Mouse (Mus musculus): ENCODE data around the gene Pigq. TPM values are rescaled to one million over a fixed set of nuclear protein-coding genes. Genes with fewer than 3 reads are reported as not detected.

Gene Pigq
- total RNA-seq, 2 experiments from 2014 or later: 24.1 to 27.4 TPM

- intact Hi-C loops (cut with DNase I): no loop called here
- no peak for DNase-seq
Observed at GRCm38 (mm10) chr17:25888837-25889236, 55.9 kb downstream of the Pigq start.

GRCm38 (mm10) chr17:25887467-25887866 is 57.3 kb downstream of the Pigq start:
- intact Hi-C loops (cut with DNase I): no loop called here

GRCm38 (mm10) chr17:25886806-25887205 is 57.9 kb downstream of the Pigq start:
- intact Hi-C loops (cut with DNase I): no loop called here
- no peak for DNase-seq

More at GRCm38 (mm10) chr17:25887467-25887866, 57.3 kb downstream of the Pigq start:
- DNase-seq: no peak

- no peak for DNase-seq
- intact Hi-C loops (cut with DNase I): no loop called here
Observed at GRCm38 (mm10) chr17:25885636-25886035, 59.1 kb downstream of the Pigq start.

- intact Hi-C loops (cut with DNase I): no loop called here
- DNase-seq: no peak
Observed at GRCm38 (mm10) chr17:25883824-25884223, 60.9 kb downstream of the Pigq start.

- no peak for DNase-seq
- intact Hi-C loops (cut with DNase I): no loop called here
Observed at GRCm38 (mm10) chr17:25883268-25883667, 61.5 kb downstream of the Pigq start.

GRCm38 (mm10) chr17:25882306-25882705 is 62.4 kb downstream of the Pigq start:
- no peak for DNase-seq
- intact Hi-C loops (cut with DNase I): no loop called here

GRCm38 (mm10) chr17:25881691-25882090 is 63.0 kb downstream of the Pigq start:
- no peak for DNase-seq
- intact Hi-C loops (cut with DNase I): no loop called here

- DNase-seq: no peak
- intact Hi-C loops (cut with DNase I): no loop called here
Observed at GRCm38 (mm10) chr17:25880913-25881641, 63.7 kb downstream of the Pigq start.

GRCm38 (mm10) chr17:25880196-25880910 is 64.4 kb downstream of the Pigq start, which contains the start of gene Wfikkn1:
Wfikkn1 (minus strand) TSS chr17:25880858.
- DNase-seq: no peak
- intact Hi-C loops (cut with DNase I): no loop called here

GRCm38 (mm10) chr17:25879750-25880149 is 65.0 kb downstream of the Pigq start:
- intact Hi-C loops (cut with DNase I): no loop called here
- DNase-seq: no peak

- DNase-seq: no peak
- intact Hi-C loops (cut with DNase I): no loop called here
Observed at GRCm38 (mm10) chr17:25879261-25879660, 65.5 kb downstream of the Pigq start.

GRCm38 (mm10) chr17:25878611-25879180 is 66.0 kb downstream of the Pigq start:
- DNase-seq: no peak
- intact Hi-C loops (cut with DNase I): no loop called here

GRCm38 (mm10) chr17:25877741-25878610 is 66.8 kb downstream of the Pigq start:
- intact Hi-C loops (cut with DNase I): no loop called here
- no peak for DNase-seq

- no peak for DNase-seq
- intact Hi-C loops (cut with DNase I): no loop called here
Observed at GRCm38 (mm10) chr17:25877025-25877424, 67.7 kb downstream of the Pigq start.

Other genes with a start within 250 kb of the Pigq start
- not detected for gene Gng13, start 227.8 kb downstream of the Pigq start, total RNA-seq (2021)
- gene Chtf18, start 217.5 kb downstream of the Pigq start, total RNA-seq (2021): under 1 TPM; 0.41 to 0.49 TPM
- 1 to 10 TPM; 2.5 to 3.1 TPM for gene Rpusd1, start 217.3 kb downstream of the Pigq start, total RNA-seq (2021)
- not detected for gene Mslnl, start 208.9 kb downstream of the Pigq start, total RNA-seq (2021)
- under 1 TPM in 1 of 2 experiments, not detected in 1; 0.44 TPM for gene Msln, start 190.6 kb downstream of the Pigq start, total RNA-seq (2021)
- gene Narfl, start 171.2 kb downstream of the Pigq start, total RNA-seq (2021): 10 to 100 TPM; 26.0 to 30.5 TPM
- gene Haghl, start 159.3 kb downstream of the Pigq start, total RNA-seq (2021): 10 to 100 TPM in 1 of 2 experiments, 1 to 10 TPM in 1; 8.7 to 10.1 TPM
- gene Ccdc78, start 158.4 kb downstream of the Pigq start, total RNA-seq (2021): not detected
- 10 to 100 TPM; 34.8 to 38.9 TPM for gene Fam173a, start 152.0 kb downstream of the Pigq start, total RNA-seq (2021)
- not detected for gene AC134908.4, start 149.3 kb downstream of the Pigq start, total RNA-seq (2021)
- gene Metrn, start 147.8 kb downstream of the Pigq start, total RNA-seq (2021): 10 to 100 TPM; 48.4 to 50.8 TPM
- gene Fbxl16, start 135.9 kb downstream of the Pigq start, total RNA-seq (2021): 1 to 10 TPM; 1.2 to 1.5 TPM
- 1 to 10 TPM; 8.9 to 9.3 TPM for gene Wdr24, start 121.3 kb downstream of the Pigq start, total RNA-seq (2021)
- gene Jmjd8, start 116.1 kb downstream of the Pigq start, total RNA-seq (2021): 10 to 100 TPM; 13.4 to 13.6 TPM
- 10 to 100 TPM; 85.4 to 86.0 TPM for gene Stub1, start 111.5 kb downstream of the Pigq start, total RNA-seq (2021)
- 10 to 100 TPM; 23.2 to 27.7 TPM for gene Rhbdl1, start 107.6 kb downstream of the Pigq start, total RNA-seq (2021)
- gene Gm20683, start 103.2 kb downstream of the Pigq start, total RNA-seq (2021): 10 to 100 TPM; 18.6 to 19.2 TPM
- 10 to 100 TPM; 63.4 to 68.4 TPM for gene Rhot2, start 100.1 kb downstream of the Pigq start, total RNA-seq (2021)
- 1 to 10 TPM in 1 of 2 experiments, under 1 TPM in 1; 0.39 to 1.6 TPM for gene Wdr90, start 83.4 kb downstream of the Pigq start, total RNA-seq (2021)
- 100 to 1,000 TPM in 1 of 2 experiments, 10 to 100 TPM in 1; 87.2 to 102 TPM for gene Mcrip2, start 76.2 kb downstream of the Pigq start, total RNA-seq (2021)
- gene Mettl26, start 69.9 kb downstream of the Pigq start, total RNA-seq (2021): 10 to 100 TPM; 28.9 to 32.2 TPM
- under 1 TPM; 0.59 to 0.69 TPM for gene Wfikkn1, start 64.1 kb downstream of the Pigq start, total RNA-seq (2021)
- gene Rab40c, start 25.2 kb downstream of the Pigq start, total RNA-seq (2021): 10 to 100 TPM in 1 of 2 experiments, 1 to 10 TPM in 1; 8.5 to 10.8 TPM
- not detected for gene Nhlrc4, start within 50 bp of the Pigq start, total RNA-seq (2021)
- not detected for gene A930017K11Rik, start 7.6 kb upstream of the Pigq start, total RNA-seq (2021)
- gene Capn15, start 40.9 kb upstream of the Pigq start, total RNA-seq (2021): 1 to 10 TPM; 5.4 to 6.5 TPM
- gene Rab11fip3, start 124.6 kb upstream of the Pigq start, total RNA-seq (2021): 10 to 100 TPM; 57.9 to 61.5 TPM
- 1 to 10 TPM; 2.3 to 2.8 TPM for gene Decr2, start 145.4 kb upstream of the Pigq start, total RNA-seq (2021)
- gene Nme4, start 150.7 kb upstream of the Pigq start, total RNA-seq (2021): 1 to 10 TPM; 1.0 to 1.7 TPM
- 1 to 10 TPM in 1 of 2 experiments, under 1 TPM in 1; 0.69 to 1.4 TPM for gene Tmem8, start 168.4 kb upstream of the Pigq start, total RNA-seq (2021)
- gene Mrpl28, start 178.6 kb upstream of the Pigq start, total RNA-seq (2021): 10 to 100 TPM; 55.9 to 60.6 TPM
- gene Axin1, start 193.8 kb upstream of the Pigq start, total RNA-seq (2021): 10 to 100 TPM; 13.0 to 14.7 TPM